Mouse (Mus musculus) urinary bladder, postnatal 0 days (tissue): ENCODE data around the gene Ccdc65. TPM values are rescaled to one million over a fixed set of nuclear protein-coding genes. Genes with fewer than 3 reads are reported as not detected.

Source experiments
- polyA plus RNA-seq: library from polyadenylated mRNA; unstranded; fragments of >200 nt; fragmentation: Nextera tagmentation; extraction: Ambion mirVana; gene quantifications from 2 replicates; pipeline ENCODE4 v1.2.1, GENCODE M21; 2015

Gene Ccdc65
- 4.9 and 5.3 TPM in 2 replicates for polyA plus RNA-seq

DNA sequence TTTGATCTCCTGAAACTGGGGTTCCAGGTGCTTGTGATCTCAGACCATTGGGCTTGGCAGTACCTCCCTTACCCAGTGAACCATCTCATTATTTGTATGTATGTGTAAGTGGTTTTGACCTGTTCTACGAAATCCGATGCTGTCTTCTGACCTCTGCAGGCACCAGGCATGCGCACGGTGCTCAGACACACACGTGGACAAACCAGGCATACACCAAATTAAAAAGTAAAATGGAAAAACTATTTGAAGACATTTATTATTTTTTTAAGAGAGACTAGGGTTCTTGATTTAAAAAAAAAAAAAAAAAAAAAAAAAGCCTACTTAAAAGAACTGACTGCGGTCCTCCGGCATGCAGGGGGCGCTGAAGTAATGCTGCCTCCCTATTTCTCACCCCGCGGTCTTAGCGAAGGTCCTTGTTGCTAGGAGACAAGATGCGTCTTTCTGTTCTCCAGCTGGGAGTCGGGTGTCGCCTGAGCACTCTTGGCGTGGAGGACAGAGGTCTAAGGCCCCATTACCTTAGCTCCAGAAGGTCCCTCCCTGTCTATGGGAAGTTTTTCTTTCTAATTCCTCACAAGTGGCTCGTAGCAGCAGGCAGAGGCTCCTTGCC is at the start of gene Ccdc65:
TSS of gene Ccdc65 (plus strand) at position 442 of the 607 bp plus-strand sequence.

DNA sequence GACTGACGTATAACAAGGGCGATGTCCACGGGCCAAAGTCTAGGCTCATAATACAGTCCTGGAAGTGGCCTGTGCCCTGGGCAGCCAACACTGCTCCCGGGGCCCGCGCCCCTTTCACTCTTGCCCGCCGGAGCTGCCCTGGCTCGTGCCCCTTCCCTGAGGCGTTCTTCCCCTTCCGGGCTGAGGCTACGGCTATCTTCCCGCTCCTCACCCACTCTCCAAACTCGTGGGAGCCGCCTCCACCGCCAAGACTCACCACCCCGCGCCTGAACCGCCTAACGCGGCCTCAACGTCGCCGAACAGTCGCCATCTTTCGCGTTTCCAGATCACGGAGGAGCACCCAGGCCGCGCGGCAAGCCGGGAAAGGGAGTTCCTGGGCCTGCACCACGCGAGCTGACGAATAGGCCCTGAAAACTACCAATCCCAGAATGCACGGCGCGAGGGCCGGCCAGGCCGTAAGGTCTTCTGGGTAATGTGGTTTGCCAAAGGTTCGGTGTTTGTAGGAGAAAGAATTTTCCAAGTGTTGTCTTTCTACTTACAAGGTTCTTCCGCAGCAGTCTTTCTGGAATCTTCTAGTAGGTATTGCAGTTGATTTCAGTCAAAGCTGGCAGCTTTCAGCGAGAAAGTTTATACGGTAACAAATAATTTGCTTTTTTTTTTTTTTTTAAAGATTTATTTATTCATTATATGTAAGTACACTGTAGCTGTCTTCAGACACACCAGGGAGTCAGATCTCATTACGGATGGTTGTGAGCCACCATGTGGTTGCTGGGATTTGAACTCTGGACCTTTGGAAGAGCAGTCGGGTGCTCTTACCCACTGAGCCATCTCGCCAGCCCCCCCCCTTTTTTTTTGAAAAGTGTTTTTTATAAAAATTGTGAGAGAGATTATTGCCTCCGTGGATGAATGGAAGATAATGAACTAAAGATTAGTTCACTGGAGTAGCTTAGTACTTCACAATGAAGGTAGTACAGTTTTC is 45.2 kb upstream of the Ccdc65 start, which contains the start of gene Ddx23:
TSS of gene Ddx23 (minus strand) at position 328 of the 979 bp plus-strand sequence.

DNA sequence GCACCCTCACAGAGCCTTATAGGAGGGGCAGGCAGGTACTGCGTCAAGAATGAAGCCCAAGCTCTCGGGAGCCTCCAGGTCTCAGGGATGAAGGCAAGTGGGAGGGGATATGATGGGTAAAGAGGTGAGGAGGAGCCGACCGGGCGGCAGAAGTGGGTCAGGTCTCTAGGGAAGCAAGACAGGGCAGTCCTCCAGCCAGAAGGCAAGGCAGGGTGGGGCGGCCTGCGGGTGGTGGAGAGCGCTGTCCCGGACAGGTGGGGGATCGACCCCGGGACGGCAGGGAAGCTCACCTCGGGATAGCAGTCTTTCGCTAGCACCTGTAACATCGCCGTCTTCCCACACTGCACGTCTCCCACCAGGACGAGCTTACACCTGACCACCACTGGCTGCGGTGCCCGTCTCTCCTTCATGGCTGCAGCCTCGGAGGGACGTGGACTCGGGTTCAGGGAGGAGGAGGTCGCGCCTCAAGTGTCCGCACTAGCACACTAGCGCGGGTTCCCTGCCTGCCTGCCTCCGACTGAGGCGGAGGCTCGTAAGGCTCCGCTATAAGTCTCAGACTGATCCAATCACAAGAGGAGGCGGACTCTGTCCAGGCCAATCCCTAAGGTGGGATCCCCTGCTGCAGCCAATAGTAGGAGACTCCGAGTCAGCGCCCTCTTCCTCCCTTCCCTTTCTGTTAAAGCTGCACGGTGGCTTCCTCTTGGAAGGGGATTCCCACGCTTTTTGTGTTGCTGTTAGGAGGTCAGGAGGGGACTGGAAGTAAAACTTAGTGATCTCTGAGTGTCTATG is 30.9 kb upstream of the Ccdc65 start, which contains the start of gene Rnd1:
TSS of gene Rnd1 (minus strand) at position 522 of the 789 bp plus-strand sequence.

DNA sequence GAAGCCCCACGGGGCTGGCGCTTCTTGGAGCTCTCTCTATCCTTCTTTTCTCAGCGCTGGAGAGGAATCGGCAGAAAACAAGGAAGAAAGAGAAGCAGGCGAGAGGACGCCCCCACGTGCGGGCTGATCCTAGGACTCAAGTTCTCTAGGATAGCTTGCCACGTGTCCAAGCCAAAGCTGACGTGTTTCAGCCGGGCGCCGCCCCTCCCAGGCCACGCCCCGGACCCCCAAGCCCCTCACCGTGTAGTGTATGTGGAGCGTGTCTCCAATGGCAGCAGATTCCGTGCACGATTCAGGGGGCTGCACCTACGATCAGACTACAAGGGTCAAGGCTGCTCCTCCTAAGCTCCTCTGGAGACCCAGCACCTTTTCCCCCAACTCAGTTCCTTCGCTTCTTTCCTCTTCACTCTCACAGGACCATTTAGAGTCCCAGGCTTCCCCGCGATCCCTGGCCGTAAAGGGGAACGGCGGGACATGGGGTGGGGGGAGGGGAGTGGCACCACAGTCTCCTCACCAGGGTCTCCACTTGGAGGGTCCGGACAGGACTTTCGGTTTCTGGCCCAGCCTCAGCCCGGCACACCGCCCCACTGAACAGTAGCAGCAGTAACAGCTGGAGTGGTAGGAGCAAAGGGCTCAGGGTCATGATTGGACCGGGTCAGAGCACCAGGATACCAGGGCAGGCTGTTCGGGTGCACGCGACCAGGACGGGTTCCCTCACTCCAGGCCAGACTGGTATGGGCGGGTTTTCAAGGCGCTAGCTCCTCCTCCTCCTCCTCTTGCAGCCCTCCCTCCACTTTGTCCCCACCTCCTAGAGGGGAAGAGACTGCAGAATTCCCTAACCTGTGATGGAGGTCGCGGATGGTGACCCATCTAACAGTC is 19.7 kb downstream of the Ccdc65 start, which contains the start of gene Fkbp11:
TSS of gene Fkbp11 (minus strand) at position 756 of the 879 bp plus-strand sequence.

DNA sequence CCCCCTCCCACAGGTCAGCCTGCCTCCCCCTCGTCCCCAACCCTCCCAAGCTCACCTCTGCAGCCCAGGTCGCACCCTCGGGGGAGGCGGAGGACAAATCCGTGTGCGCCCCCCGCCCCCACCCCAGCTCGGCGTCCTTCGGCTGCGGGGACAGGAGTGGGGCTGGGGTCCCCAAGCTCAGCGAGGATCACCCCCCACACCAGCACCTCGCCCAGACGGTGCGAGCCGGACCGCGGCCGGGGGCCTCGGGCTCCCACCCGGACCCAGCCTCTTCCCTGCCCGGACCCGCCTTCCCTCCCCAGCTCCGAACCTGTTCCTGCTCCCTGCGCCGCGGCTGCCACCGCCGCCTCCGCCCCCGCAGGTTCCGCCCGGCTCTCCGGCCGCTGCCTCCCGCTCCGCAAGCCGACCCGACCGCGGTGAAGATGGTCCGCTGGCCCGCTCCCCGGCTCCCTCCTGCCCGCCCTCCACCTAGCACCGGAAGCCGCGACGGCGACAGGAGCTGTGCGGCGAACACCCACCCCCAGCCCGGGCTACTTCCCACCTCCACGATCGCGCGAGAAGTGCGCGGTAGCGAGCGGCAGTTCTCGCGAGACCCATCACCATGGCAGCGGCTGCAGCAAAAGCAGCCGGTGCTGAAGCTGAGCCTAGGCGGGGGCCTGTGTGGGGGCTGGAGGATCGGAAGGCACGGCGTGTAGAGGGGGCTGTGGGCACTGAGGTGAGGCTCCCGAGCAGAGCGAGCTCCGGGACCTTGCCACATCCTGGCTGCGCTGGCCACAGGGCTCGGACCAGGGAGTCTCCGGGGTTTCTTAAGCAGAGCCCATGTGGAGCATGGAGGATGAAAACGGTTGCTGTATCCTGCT is 54.9 kb downstream of the Ccdc65 start, which contains the start of gene Arf3:
TSS of gene Arf3 (minus strand) at position 545 of the 860 bp plus-strand sequence.

Other genes starting within 250 kb of the Ccdc65 start
- gene OR5BS1P, start 238.3 kb upstream of the Ccdc65 start, polyA plus RNA-seq: not detected in 2 replicates
- gene Lalba, start 225.5 kb upstream of the Ccdc65 start, polyA plus RNA-seq: not detected in 2 replicates
- gene Olfr279, start 215.8 kb upstream of the Ccdc65 start, polyA plus RNA-seq: not detected in 2 replicates
- gene Kansl2, start 173.9 kb upstream of the Ccdc65 start, polyA plus RNA-seq: 47.3 and 47.6 TPM in 2 replicates
- 26.1 and 27.2 TPM in 2 replicates for gene Ccnt1, start 137.3 kb upstream of the Ccdc65 start, polyA plus RNA-seq
- gene 4930415O20Rik, start 137.2 kb upstream of the Ccdc65 start, polyA plus RNA-seq: not detected in 2 replicates
- gene Adcy6, start 98.1 kb upstream of the Ccdc65 start, polyA plus RNA-seq: 5.0 and 5.8 TPM in 2 replicates
- gene Cacnb3, start 77.4 kb upstream of the Ccdc65 start, polyA plus RNA-seq: 17.3 and 20.5 TPM in 2 replicates
- 11.6 and 12.9 TPM in 2 replicates for gene Ddx23, start 45.3 kb upstream of the Ccdc65 start, polyA plus RNA-seq
- gene Rnd1, start 30.7 kb upstream of the Ccdc65 start, polyA plus RNA-seq: 0.63 and 1.3 TPM in 2 replicates
- 39.2 and 42.9 TPM in 2 replicates for gene Fkbp11, start 20.0 kb downstream of the Ccdc65 start, polyA plus RNA-seq
- 24.2 and 25.3 TPM in 2 replicates for gene Arf3, start 55.0 kb downstream of the Ccdc65 start, polyA plus RNA-seq
- 0.58 and 1.1 TPM in 2 replicates for gene Wnt10b, start 69.9 kb downstream of the Ccdc65 start, polyA plus RNA-seq
- 0.12 TPM in 1 of 2 replicates, not detected in the other for gene Wnt1, start 81.7 kb downstream of the Ccdc65 start, polyA plus RNA-seq
- gene Ddn, start 101.3 kb downstream of the Ccdc65 start, polyA plus RNA-seq: not detected in 2 replicates
- gene Prkag1, start 123.3 kb downstream of the Ccdc65 start, polyA plus RNA-seq: 54.6 and 55.4 TPM in 2 replicates
- gene Kmt2d, start 163.0 kb downstream of the Ccdc65 start, polyA plus RNA-seq: 5.1 TPM in 2 replicates
- 3.6 TPM in 2 replicates for gene Rhebl1, start 186.3 kb downstream of the Ccdc65 start, polyA plus RNA-seq
- gene Dhh, start 190.3 kb downstream of the Ccdc65 start, polyA plus RNA-seq: 0.48 and 0.96 TPM in 2 replicates
- 8.2 and 10.4 TPM in 2 replicates for gene Lmbr1l, start 210.0 kb downstream of the Ccdc65 start, polyA plus RNA-seq
- 735 and 945 TPM in 2 replicates for gene Tuba1b, start 226.4 kb downstream of the Ccdc65 start, polyA plus RNA-seq
- gene Gm49450, start 245.3 kb downstream of the Ccdc65 start, polyA plus RNA-seq: not detected in 2 replicates
- 867 and 1,181 TPM in 2 replicates for gene Tuba1a, start 245.5 kb downstream of the Ccdc65 start, polyA plus RNA-seq